Mouse (Mus musculus) lung, postnatal 0 days (tissue): ENCODE measurements around the gene Pls1. TPM values are rescaled to one million over a fixed set of nuclear protein-coding genes. Genes with fewer than 3 reads are reported as not detected.

Source experiments
- ATAC-seq: fragments of 200-750 bp; cut with Nextera tagmentation; 2 replicates; pipeline ENCODE4 v1.8.0; 2017; ENCODE audit warnings: moderate library complexity
- DNase-seq: peaks from one replicate; pipeline ENCODE4 v3.0.0-alpha.2; 2016; ENCODE audit warnings: low spot score
- H3K27ac ChIP-seq: fragments of 300-500 bp; sonication (generic); 2 replicates; pipeline ENCODE4 v1.5.1; 2014; ENCODE audit warnings: antibody characterized with exemption, mild to moderate bottlenecking, low read length, mixed read lengths
- H3K27me3 ChIP-seq: fragments of 300-500 bp; sonication (generic); replicated peaks from 2 replicates; pipeline ENCODE4 v1.6.1; 2014; ENCODE audit warnings: low read length, mixed read lengths; ENCODE audit not compliant: insufficient read depth
- H3K36me3 ChIP-seq: fragments of 300-500 bp; sonication (generic); 2 replicates; pipeline ENCODE4 v1.6.1; 2014; ENCODE audit warnings: low read length, mixed read lengths; ENCODE audit not compliant: insufficient read depth
- H3K4me1 ChIP-seq: fragments of 300-500 bp; sonication (generic); 2 replicates; pipeline ENCODE4 v1.6.1; 2014; ENCODE audit warnings: antibody characterized with exemption, low read depth, low read length, mixed read lengths; ENCODE audit not compliant: insufficient read depth
- H3K4me2 ChIP-seq: fragments of 300-500 bp; sonication (generic); replicated peaks from 2 replicates; pipeline ENCODE4 v1.6.1; 2014; ENCODE audit warnings: low read depth, mild to moderate bottlenecking, low read length, moderate library complexity, mixed read lengths
- H3K4me3 ChIP-seq: fragments of 300-500 bp; sonication (generic); 2 replicates; pipeline ENCODE4 v1.5.1; 2014; ENCODE audit warnings: low read depth, low read length
- H3K9ac ChIP-seq: fragments of 300-500 bp; sonication (generic); replicated peaks from 2 replicates; pipeline ENCODE4 v1.6.1; 2014; ENCODE audit warnings: low read depth, mild to moderate bottlenecking
- H3K9me3 ChIP-seq: fragments of 300-500 bp; sonication (generic); 2 replicates; pipeline ENCODE4 v1.6.1; 2016; ENCODE audit warnings: low read length, mixed read lengths
- CTCF ChIP-seq: IDR thresholded peaks from 2 replicates; pipeline ENCODE4 v1.5.1; 2016; ENCODE audit warnings: antibody characterized with exemption, mild to moderate bottlenecking
- EP300 ChIP-seq: IDR thresholded peaks from 2 replicates; pipeline ENCODE4 v1.6.1; 2016; ENCODE audit warnings: antibody characterized with exemption, mild to moderate bottlenecking, control low read depth
- WGBS: fragments of 180-500 bp; shearing (Covaris S2); extraction: QIAGEN DNeasy Blood & Tissue Kit; methylation state at CpG from one replicate; pipeline ENCODE4 v1.1.7; 2014; 5-methylcytosine and 5-hydroxymethylcytosine counted together
- polyA plus RNA-seq: library from polyadenylated mRNA; unstranded; fragments of >200 nt; fragmentation: Nextera tagmentation; extraction: Ambion mirVana; gene quantifications from 2 replicates; pipeline ENCODE4 v1.2.1, GENCODE M21; 2015

Pls1 gene
- polyA plus RNA-seq, 1 experiment from 2014 or later, result 14.2 TPM

DNA sequence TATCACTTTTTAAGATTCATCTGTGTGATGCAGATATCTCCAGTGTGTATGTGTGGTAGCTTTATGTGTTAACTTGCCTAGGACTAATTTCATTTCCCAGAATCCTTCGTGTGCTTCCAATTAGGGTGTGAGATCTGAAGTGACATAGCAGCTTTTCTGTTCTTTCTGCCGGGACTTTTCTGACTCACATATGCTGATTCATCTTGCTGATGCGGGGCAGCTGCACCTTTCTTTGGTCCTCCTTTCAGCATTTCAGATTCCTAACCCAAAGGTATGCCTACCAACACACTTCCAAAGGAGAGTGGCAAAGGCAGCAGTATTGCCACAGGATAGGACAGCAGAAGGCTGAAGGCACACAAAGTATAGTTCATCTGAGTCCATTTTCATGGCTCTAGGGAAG is 141.0 kb downstream of the Pls1 start:
- Histone ChIP-seq H3K27ac (no peak overlapping the region), H3K9me3 (no peaks in the 10 kb centered on the region), H3K4me2 (no peak overlapping the region), H3K4me1 (no peaks in the 10 kb centered on the region), H3K27me3 (no peaks in the 10 kb centered on the region), H3K36me3 (no peaks in the 10 kb centered on the region), H3K4me3 (no peak overlapping the region), H3K9ac (no peak overlapping the region)
- 75% methylated on average over 3 of the region's 3 CpGs for WGBS
- ATAC-seq (no peak), DNase-seq (no peak)
- TF ChIP-seq CTCF, result no peak
- TF ChIP-seq EP300, result no peak

Other genes starting within 250 kb of the Pls1 start
- gene Pcolce2, start 207.7 kb downstream of the Pls1 start, polyA plus RNA-seq, result 45.7 and 52.1 TPM in 2 replicates
- gene Trpc1, start 94.9 kb downstream of the Pls1 start, polyA plus RNA-seq, result 4.7 and 4.9 TPM in 2 replicates
- gene Atr, start 12.3 kb upstream of the Pls1 start, polyA plus RNA-seq, result 4.9 and 6.8 TPM in 2 replicates
- gene Xrn1, start 109.4 kb upstream of the Pls1 start, polyA plus RNA-seq, result 9.9 and 13.3 TPM in 2 replicates